Mouse (Mus musculus) left cerebral cortex, adult 18-20 months (tissue): ENCODE measurements around the gene Sirt2. TPM values are rescaled to one million over a fixed set of nuclear protein-coding genes. Genes with fewer than 3 reads are reported as not detected.

Experiments
- DNase-seq, 2 experiments: peaks; one replicate each; pipeline ENCODE4 v3.0.0; 2021 to 2022; ENCODE audit warnings: low spot score in 2 of 2, mixed read lengths in 1 of 2
- long read RNA-seq, 2 experiments: library from polyadenylated mRNA; stranded (forward); transcript quantifications; one replicate each; pipeline ENCODE4 v2.0.0; 2021
- total RNA-seq, 2 experiments: library from RNA; stranded (reverse); gene quantifications; 2 replicates each; pipeline ENCODE4 v1.2.3; 2021

Gene Sirt2
- total RNA-seq: 100 to 1,000 TPM; 120 to 122 TPM
- long read RNA-seq, experiment 1, transcript Sirt2-202 (15 exons, 1,828 nt): major isoform, 110 of 169 reads
- long read RNA-seq, experiment 1, transcript Sirt2-201 (16 exons, 1,843 nt): minor isoform, 40 of 169 reads
- long read RNA-seq, experiment 1, partial matches to known transcripts: 6 of 169 reads
- long read RNA-seq, experiment 1, other reads (novel, unspliced or antisense): 13 of 169 reads
- long read RNA-seq, experiment 2, transcript Sirt2-202 (15 exons, 1,828 nt): major isoform, 96 of 146 reads
- long read RNA-seq, experiment 2, transcript Sirt2-201 (16 exons, 1,843 nt): minor isoform, 38 of 146 reads
- long read RNA-seq, experiment 2, partial matches to known transcripts: 4 of 146 reads
- long read RNA-seq, experiment 2, other reads (novel, unspliced or antisense): 7 of 146 reads

DNA sequence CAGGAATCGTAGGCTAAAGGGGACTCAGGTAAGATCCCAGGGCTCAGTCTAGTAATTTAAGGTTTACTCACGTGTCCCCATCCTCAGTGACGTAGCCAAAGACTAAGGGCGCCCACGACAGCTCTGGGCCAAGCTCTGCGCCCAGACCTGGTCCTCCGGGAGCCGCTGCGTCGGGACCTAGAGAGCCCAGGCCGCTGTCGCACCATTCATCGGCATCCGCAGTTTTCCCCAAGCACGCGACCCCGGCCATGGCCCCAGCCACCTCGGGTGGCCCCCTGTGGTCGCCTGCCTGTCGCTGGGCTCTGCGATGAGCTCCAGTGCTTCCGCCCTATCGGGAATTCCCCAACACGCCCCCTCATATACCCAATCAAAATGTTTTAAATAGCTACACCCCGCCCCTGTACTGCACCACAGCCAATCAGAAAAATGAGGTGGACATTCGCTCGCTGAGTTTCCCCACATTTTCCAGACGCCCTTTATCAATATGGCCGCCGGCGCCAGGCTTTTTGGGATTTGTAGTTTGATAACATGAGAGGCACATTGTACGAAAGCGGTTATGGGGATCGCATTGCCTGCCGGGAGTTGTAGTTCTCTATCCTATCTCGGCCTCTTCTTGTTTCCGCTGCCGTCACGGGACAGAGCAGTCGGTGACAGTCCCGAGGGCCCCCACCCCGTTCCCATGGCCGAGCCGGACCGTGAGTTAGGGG is at the start of gene Sirt2:
Sirt2 (plus strand) TSS at position 563 of the 707 bp plus-strand sequence.
- DNase-seq: peak; percentile 96 to 98

GRCm38 (mm10) chr7:28717726-28718125 is 48.8 kb upstream of the Sirt2 start:
- DNase-seq: no peak

DNA sequence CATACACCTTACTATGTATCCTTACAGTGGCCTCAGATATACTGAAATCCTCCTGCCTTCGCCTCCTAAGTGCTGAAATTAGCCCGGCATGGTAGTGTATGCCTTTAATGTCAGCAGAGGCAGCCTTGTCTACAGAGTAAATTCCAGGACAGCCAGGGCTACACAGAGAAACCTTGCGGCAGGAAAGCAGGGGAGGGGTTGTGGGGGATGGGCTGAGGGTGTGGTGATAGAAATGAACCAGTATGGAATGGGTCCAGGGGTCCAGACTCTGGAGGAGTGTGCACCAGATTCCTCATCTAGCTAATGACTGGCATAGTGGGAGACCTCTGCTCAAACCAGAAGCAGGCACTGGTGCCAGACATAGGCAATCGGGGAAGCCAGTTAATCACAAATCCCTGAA is 47.4 kb upstream of the Sirt2 start:
- DNase-seq: no peak

- no peak for DNase-seq
Measured at GRCm38 (mm10) chr7:28719650-28720049, 46.9 kb upstream of the Sirt2 start.

- no peak for DNase-seq
Measured at GRCm38 (mm10) chr7:28720753-28721537, 45.6 kb upstream of the Sirt2 start.

- no peak for DNase-seq
Measured at GRCm38 (mm10) chr7:28722079-28722478, 44.5 kb upstream of the Sirt2 start.

GRCm38 (mm10) chr7:28724613-28725012 is 41.9 kb upstream of the Sirt2 start:
- no peak for DNase-seq

GRCm38 (mm10) chr7:28726600-28726999 is 39.9 kb upstream of the Sirt2 start:
- DNase-seq: peak; percentile 87 to 93

- DNase-seq: peak; percentile 52 to 60
Measured at GRCm38 (mm10) chr7:28727649-28728340, 38.7 kb upstream of the Sirt2 start.

DNA sequence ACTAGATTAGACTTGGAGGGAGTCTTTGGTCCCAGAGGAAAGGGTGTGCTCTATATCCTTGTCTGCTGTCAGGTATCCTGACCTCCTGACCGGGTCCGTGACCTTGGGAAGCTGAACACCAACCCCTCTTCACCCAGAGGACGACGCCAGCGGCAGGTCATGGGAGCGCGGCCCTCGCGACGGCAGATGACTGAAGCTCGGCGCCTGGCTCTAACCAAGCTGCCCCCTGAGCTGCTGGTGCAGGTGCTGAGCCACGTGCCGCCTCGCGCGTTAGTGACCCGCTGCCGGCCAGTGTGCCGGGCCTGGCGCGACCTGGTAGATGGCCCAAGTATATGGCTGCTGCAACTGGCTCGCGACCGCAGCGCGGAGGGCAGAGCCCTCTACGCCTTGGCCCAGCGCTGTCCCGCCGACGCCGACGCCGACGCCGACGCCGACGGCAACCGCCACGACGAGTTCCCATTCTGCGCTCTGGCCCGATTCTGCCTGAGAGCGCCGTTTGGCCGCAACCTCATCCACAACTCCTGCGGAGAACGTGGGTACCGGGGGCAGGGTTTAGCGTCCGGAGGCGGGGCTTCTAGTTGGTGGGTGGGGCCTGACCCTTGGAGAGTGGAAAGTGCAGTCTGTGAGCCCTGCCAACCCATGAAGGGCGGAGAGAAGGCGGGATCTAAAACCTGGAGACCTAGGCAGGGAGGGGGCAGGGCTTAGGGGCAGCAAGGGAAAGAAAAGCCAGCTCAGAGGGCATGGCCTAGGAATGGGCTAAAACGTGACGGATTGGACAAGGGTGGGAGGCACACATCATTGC is 34.0 kb upstream of the Sirt2 start:
- peak in 1 of 2 experiments; percentile 36 for DNase-seq

- no peak for DNase-seq
Measured at GRCm38 (mm10) chr7:28733211-28733610, 33.3 kb upstream of the Sirt2 start.

- no peak for DNase-seq
Measured at GRCm38 (mm10) chr7:28735701-28736100, 30.8 kb upstream of the Sirt2 start.

GRCm38 (mm10) chr7:28739829-28740228 is 26.7 kb upstream of the Sirt2 start:
- no peak for DNase-seq

GRCm38 (mm10) chr7:28740949-28741348 is 25.6 kb upstream of the Sirt2 start:
- DNase-seq: no peak

- no peak for DNase-seq
Measured at GRCm38 (mm10) chr7:28741368-28741708, 25.2 kb upstream of the Sirt2 start.

GRCm38 (mm10) chr7:28741709-28742438 is 24.7 kb upstream of the Sirt2 start, which contains the start of the genes Mrps12 and Sars2:
Gene Mrps12, minus strand, starts transcription at chr7:28741820.
Gene Sars2, plus strand, starts transcription at chr7:28741992.
- DNase-seq: peak; percentile 89 to 96

DNA sequence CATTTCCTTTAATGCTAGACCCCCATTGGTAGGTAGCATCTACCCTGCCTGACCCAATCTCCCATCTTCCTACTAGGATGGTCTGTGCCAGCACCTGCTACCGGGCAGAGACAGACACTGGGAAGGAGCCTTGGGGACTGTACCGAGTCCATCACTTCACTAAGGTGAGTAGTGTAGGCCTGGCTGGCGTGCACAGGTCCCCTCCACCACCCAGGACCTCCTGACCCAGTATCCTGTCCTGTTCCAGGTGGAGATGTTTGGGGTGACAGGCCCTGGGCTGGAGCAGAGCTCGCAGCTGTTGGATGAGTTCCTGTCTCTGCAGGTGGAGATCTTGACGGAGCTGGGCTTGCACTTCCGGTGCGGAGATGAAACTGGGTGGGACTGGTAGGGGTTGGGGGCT is 16.6 kb upstream of the Sirt2 start:
- no peak for DNase-seq

DNA sequence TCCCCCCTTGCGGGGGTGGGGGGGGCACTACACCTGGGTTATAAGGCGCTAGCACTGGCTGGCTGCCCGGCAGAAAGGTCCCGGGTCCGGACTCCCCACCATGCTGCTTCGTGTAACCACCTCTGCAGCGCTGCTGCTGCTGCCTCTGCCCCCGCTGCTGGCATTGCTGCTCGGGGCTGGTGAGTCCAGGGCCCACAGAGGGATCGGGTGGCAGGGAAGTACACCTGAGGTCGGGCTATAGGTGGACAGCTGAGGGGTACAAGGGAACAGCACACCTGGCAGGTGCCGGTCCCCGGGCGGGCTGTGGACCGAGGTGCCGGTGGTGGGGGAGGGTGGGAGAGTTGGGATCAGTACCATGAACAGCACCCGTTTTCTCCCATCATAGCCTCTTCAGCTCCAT is 10.5 kb upstream of the Sirt2 start, which contains the start of gene Ccer2:
Ccer2 (plus strand) TSS at position 96 of the 400 bp plus-strand sequence.
- DNase-seq: no peak

- no peak for DNase-seq
Measured at GRCm38 (mm10) chr7:28758623-28759022, 7.9 kb upstream of the Sirt2 start.
